Mouse (Mus musculus) forebrain, embryonic 13.5 days (tissue): ENCODE data around the gene Sowaha. TPM values are rescaled to one million over a fixed set of nuclear protein-coding genes. Genes with fewer than 3 reads are reported as not detected.

ENCODE experiments used
- ATAC-seq: fragments of 200-750 bp; cut with Nextera tagmentation; 2 replicates; pipeline ENCODE4 v1.8.0; 2017
- H3K27ac ChIP-seq: fragments of 300-500 bp; sonication (generic); 2 replicates; pipeline ENCODE4 v1.5.1; 2015; ENCODE audit warnings: inconsistent platforms, mild to moderate bottlenecking, moderate library complexity
- H3K27me3 ChIP-seq: fragments of 300-500 bp; sonication (generic); 2 replicates; pipeline ENCODE4 v1.6.1; 2015; ENCODE audit warnings: mild to moderate bottlenecking, inconsistent platforms
- H3K36me3 ChIP-seq: fragments of 300-500 bp; sonication (generic); 2 replicates; pipeline ENCODE4 v1.6.1; 2015; ENCODE audit warnings: mild to moderate bottlenecking, inconsistent platforms; ENCODE audit not compliant: poor library complexity, severe bottlenecking
- H3K4me1 ChIP-seq: fragments of 300-500 bp; sonication (generic); 2 replicates; pipeline ENCODE4 v1.6.1; 2015; ENCODE audit warnings: inconsistent platforms
- H3K4me2 ChIP-seq: fragments of 300-500 bp; sonication (generic); 2 replicates; pipeline ENCODE4 v1.6.1; 2015; ENCODE audit warnings: inconsistent platforms, mild to moderate bottlenecking, moderate library complexity
- H3K4me3 ChIP-seq: fragments of 300-500 bp; sonication (generic); 2 replicates; pipeline ENCODE4 v1.5.1; 2015; ENCODE audit warnings: mild to moderate bottlenecking, inconsistent platforms
- H3K9ac ChIP-seq: fragments of 300-500 bp; sonication (generic); 2 replicates; pipeline ENCODE4 v1.6.1; 2015; ENCODE audit warnings: mild to moderate bottlenecking, inconsistent platforms
- H3K9me3 ChIP-seq: fragments of 300-500 bp; sonication (generic); replicated peaks from 2 replicates; pipeline ENCODE4 v1.6.1; 2016; ENCODE audit warnings: inconsistent platforms
- WGBS: fragments of 180-500 bp; shearing (Covaris S2); methylation state at CpG from one replicate; pipeline ENCODE4 v1.1.7; 2015; 5-methylcytosine and 5-hydroxymethylcytosine counted together
- polyA plus RNA-seq: library from polyadenylated mRNA; unstranded; fragments of >200 nt; fragmentation: Nextera tagmentation; extraction: Ambion mirVana; gene quantifications from 2 replicates; pipeline ENCODE4 v1.2.1, GENCODE M21; 2015

Sowaha gene
- polyA plus RNA-seq, 1 experiment from 2014 or later: 1.1 TPM

GRCm38 (mm10) chr11:53447996-53448395, 32.1 kb downstream of the Sowaha start:
- 86% methylated on average over 8 of the region's 8 CpGs for WGBS
- H3K4me1 ChIP-seq: no peaks in the 10 kb centered on the region
- no peaks in the 10 kb centered on the region for H3K36me3 ChIP-seq
- H3K9me3 ChIP-seq: no peaks in the 10 kb centered on the region
- H3K27ac ChIP-seq: no peak overlapping the region
- H3K9ac ChIP-seq: no peak overlapping the region
- H3K4me3 ChIP-seq: no peak overlapping the region
- no peak overlapping the region for H3K4me2 ChIP-seq
- no peak for ATAC-seq
- H3K27me3 ChIP-seq: no peaks in the 10 kb centered on the region

GRCm38 (mm10) chr11:53446183-53446582, 33.9 kb downstream of the Sowaha start:
- ATAC-seq: no peak
- Histone ChIP-seq H3K27ac (no peak overlapping the region), H3K27me3 (no peaks in the 10 kb centered on the region), H3K4me1 (no peaks in the 10 kb centered on the region), H3K9me3 (no peaks in the 10 kb centered on the region), H3K36me3 (no peaks in the 10 kb centered on the region), H3K9ac (no peak overlapping the region), H3K4me3 (no peak overlapping the region), H3K4me2 (no peak overlapping the region)
- 89% methylated on average over 13 of the region's 13 CpGs for WGBS

GRCm38 (mm10) chr11:53445562-53445961, 34.5 kb downstream of the Sowaha start:
- no peaks in the 10 kb centered on the region for H3K4me1 ChIP-seq
- H3K9me3 ChIP-seq: no peaks in the 10 kb centered on the region
- no peak overlapping the region for H3K9ac ChIP-seq
- no peak for ATAC-seq
- H3K4me2 ChIP-seq: no peak overlapping the region
- WGBS: 68% methylated on average over 13 of the region's 13 CpGs
- H3K4me3 ChIP-seq: no peak overlapping the region
- no peak overlapping the region for H3K27ac ChIP-seq
- H3K27me3 ChIP-seq: no peaks in the 10 kb centered on the region
- no peaks in the 10 kb centered on the region for H3K36me3 ChIP-seq

GRCm38 (mm10) chr11:53443861-53444260, 36.2 kb downstream of the Sowaha start:
- H3K27ac ChIP-seq: no peak overlapping the region
- no peaks in the 10 kb centered on the region for H3K36me3 ChIP-seq
- no peaks in the 10 kb centered on the region for H3K27me3 ChIP-seq
- H3K4me1 ChIP-seq: no peaks in the 10 kb centered on the region
- H3K9me3 ChIP-seq: no peaks in the 10 kb centered on the region
- H3K4me3 ChIP-seq: no peak overlapping the region
- H3K9ac ChIP-seq: no peak overlapping the region
- H3K4me2 ChIP-seq: no peak overlapping the region
- ATAC-seq: no peak
- WGBS: 36% methylated on average over 6 of the region's 6 CpGs

DNA sequence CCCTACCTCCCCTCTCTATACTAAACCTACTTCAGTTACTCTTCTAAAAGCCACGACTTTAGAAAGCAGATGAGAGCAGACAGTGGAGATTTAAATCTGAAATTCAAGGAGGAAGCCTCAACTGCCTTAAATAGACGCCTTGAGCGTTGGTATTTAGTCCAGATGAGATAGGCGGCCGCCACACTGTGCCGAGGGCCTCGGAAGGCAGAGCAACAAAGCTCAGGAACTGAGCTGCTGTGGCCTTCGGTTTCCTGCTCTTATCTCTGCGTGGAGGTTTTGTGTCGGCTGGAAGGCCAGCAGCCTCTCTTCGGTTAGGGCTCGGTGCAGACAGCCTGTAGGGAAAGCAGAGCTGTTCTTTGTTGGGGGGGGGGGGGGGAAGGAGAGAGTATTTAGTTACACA, 38.2 kb downstream of the Sowaha start:
- no peak for ATAC-seq
- Histone ChIP-seq H3K9me3 (no peaks in the 10 kb centered on the region), H3K27ac (no peak overlapping the region), H3K4me2 (no peak overlapping the region), H3K4me3 (no peak overlapping the region), H3K36me3 (no peaks in the 10 kb centered on the region), H3K9ac (no peak overlapping the region), H3K4me1 (no peaks in the 10 kb centered on the region), H3K27me3 (no peaks in the 10 kb centered on the region)
- WGBS: 59% methylated on average over 12 of the region's 12 CpGs

- Histone ChIP-seq H3K27ac (no peak overlapping the region), H3K9ac (no peak overlapping the region), H3K36me3 (no peaks in the 10 kb centered on the region), H3K4me3 (no peak overlapping the region), H3K9me3 (no peaks in the 10 kb centered on the region), H3K4me1 (peaks cover 4% of the 10 kb centered on the region; the same call in 1 of the 2 replicates), H3K4me2 (no peak overlapping the region), H3K27me3 (no peaks in the 10 kb centered on the region; the same call in 1 of the 2 replicates)
- no peak for ATAC-seq
- 89% methylated on average over 6 of the region's 6 CpGs for WGBS
These were observed 43.7 kb downstream of the Sowaha start for GRCm38 (mm10) chr11:53436338-53436737.

- no peaks in the 10 kb centered on the region for H3K36me3 ChIP-seq
- no peak overlapping the region for H3K4me2 ChIP-seq
- H3K4me3 ChIP-seq: no peak overlapping the region
- ATAC-seq: no peak
- 87% methylated on average over 8 of the region's 8 CpGs for WGBS
- no peaks in the 10 kb centered on the region for H3K9me3 ChIP-seq
- peaks cover 5% of the 10 kb centered on the region; the same call in 1 of the 2 replicates for H3K4me1 ChIP-seq
- no peaks in the 10 kb centered on the region; the same call in 1 of the 2 replicates for H3K27me3 ChIP-seq
- H3K9ac ChIP-seq: no peak overlapping the region
- no peak overlapping the region for H3K27ac ChIP-seq
These were observed 44.6 kb downstream of the Sowaha start for GRCm38 (mm10) chr11:53435504-53435903.

DNA sequence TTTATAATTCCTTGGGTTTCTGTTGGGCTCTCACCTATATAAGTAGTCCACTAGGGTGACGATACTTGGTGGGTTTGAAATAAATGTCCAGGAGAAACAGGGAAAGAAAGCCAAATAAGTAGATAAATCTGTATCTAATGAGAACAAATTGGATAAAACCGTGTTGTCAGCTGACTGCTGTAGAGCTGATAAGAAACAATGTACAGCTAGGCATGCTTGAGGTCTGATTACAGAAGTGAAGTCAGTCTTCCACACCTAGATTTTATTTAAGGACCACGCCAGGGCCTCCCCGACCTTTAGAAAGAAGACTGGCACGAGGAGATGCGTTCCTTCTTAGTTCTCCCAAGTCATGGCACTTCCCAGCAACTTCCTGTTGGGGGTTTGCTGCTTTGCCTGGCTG, 47.0 kb downstream of the Sowaha start:
- Histone ChIP-seq H3K9me3 (no peaks in the 10 kb centered on the region), H3K27ac (no peak overlapping the region), H3K9ac (no peak overlapping the region), H3K4me2 (no peak overlapping the region), H3K4me3 (no peak overlapping the region), H3K36me3 (peaks cover 11% of the 10 kb centered on the region), H3K4me1 (peaks cover 16% of the 10 kb centered on the region), H3K27me3 (no peaks in the 10 kb centered on the region; the same call in 1 of the 2 replicates)
- no peak for ATAC-seq
- WGBS: 74% methylated on average over 6 of the region's 6 CpGs

DNA sequence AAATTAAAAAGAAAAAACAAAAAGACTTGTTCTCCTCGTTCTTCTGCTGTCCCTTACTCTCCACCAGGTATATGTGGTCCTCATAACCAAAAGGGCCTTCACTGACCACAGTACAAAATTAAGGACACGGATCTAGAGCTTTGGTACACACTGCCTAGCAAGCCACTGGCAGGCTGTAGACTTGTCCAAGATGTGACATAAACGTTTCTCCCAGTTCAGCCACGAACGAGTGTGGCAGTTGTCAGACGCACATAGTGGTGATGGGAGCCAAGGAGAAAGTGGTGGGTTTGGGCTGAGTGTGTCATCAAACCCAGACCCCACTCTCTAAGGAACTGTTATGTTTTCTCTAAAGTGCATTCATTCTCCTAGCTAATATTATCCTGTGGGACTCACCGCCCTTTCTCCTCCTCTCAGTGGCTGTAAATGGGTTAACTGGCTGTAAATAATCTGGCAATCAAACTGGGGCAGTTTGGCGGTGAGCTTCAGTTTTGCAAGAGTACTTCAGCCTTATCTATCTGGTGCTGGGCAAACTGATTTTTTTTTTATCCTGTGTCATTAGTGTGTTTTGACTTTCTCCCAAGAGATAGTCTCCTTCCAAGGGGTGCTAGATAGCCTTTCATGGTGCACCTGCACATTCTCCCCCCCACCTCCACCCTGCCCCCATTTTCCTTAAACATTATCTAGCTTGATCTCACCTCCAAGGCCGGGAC, 48.6 kb downstream of the Sowaha start:
- Histone ChIP-seq H3K9me3 (no peaks in the 10 kb centered on the region), H3K27me3 (no peaks in the 10 kb centered on the region; the same call in 1 of the 2 replicates), H3K36me3 (peaks cover 20% of the 10 kb centered on the region), H3K27ac (peak overlapping the region; percentile 15), H3K9ac (peak overlapping the region; percentile 83), H3K4me1 (peaks cover 16% of the 10 kb centered on the region), H3K4me2 (peak overlapping the region; percentile 58), H3K4me3 (peak overlapping the region; percentile 75)
- ATAC-seq: no peak
- 15% methylated on average over 9 of the region's 9 CpGs for WGBS

DNA sequence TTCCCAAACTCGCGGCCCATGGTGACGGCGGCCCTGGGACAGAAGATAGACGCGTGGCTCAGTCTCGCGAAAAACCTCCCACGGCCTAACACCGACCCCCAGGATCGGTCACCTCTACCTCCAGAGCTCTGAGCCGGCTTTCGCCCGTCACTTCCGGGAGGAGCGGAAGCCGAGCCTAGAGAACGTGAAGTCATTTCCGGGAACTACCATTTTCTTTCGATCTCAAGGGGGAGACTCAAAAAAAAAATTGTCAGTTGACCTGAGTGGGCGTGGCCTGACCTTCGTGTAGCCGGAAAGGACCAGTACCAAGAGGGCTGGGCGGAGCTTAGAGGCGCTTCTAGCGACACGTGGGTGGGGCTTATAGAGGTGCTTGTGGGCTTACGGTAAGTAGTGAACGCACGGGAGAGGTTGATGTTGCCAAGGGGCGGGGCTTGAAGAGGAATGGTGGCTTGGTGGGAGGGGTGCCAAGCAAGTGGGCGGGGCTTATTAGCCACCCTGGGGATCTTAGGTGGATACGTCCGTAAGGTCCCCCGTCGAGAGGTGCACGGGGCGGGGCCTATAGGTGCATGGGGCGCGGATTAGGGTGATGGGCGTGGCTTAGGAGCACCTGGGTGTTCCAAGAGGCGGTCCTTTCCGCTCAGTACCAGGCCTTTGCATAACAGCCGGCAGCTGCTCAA, 49.3 kb downstream of the Sowaha start, which contains the start of the genes Uqcrq and Gdf9:
TSS of gene Uqcrq (minus strand) at position 162 of the 677 bp plus-strand sequence.
TSS of gene Gdf9 (plus strand) at position 354 of the 677 bp plus-strand sequence.
- Histone ChIP-seq H3K27ac (peak within 1 kb of the TSS; percentile 79), H3K4me2 (peak within 1 kb of the TSS; percentile 82), H3K9ac (peak within 1 kb of the TSS; percentile 83), H3K9me3 (no peaks in the 10 kb centered on the region), H3K4me1 (peaks cover 16% of the 10 kb centered on the region), H3K27me3 (no peaks in the 10 kb centered on the region; the same call in 1 of the 2 replicates), H3K4me3 (peak within 1 kb of the TSS; percentile 75), H3K36me3 (peaks cover 20% of the 10 kb centered on the region)
- 1% methylated on average over 44 of the region's 44 CpGs for WGBS
- peak; percentile 96 for ATAC-seq

- peak overlapping the region; percentile 82 for H3K4me2 ChIP-seq
- H3K36me3 ChIP-seq: peaks cover 20% of the 10 kb centered on the region
- peaks cover 16% of the 10 kb centered on the region for H3K4me1 ChIP-seq
- H3K9me3 ChIP-seq: no peaks in the 10 kb centered on the region
- H3K27ac ChIP-seq: peak overlapping the region; percentile 79
- peak; percentile 66; the same call in 1 of the 2 replicates for ATAC-seq
- peak overlapping the region; percentile 83 for H3K9ac ChIP-seq
- WGBS: under 1% methylated on average over 34 of the region's 34 CpGs
- peak overlapping the region; percentile 75 for H3K4me3 ChIP-seq
- H3K27me3 ChIP-seq: no peaks in the 10 kb centered on the region; the same call in 1 of the 2 replicates
These were observed 49.8 kb downstream of the Sowaha start for GRCm38 (mm10) chr11:53430300-53430669.

DNA sequence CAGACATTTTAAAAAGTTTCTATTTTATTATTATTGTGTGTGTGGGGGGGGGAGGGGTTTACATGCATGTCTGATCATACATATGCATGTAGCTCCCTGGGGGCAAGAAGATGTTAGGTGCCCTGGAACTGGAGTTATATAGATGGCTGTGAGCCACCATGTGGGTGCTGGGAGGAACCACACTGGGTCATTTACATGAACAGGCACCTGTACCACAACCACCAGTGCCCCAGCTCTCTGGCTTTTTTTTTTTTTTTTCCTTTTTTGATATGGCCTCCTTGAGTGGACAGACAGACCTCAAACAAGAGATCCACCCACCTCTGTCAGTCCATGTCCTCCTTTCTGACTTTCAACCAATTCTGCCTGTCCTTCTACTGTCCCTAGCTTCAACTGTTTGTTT, 50.9 kb downstream of the Sowaha start:
- H3K27ac ChIP-seq: no peak overlapping the region
- H3K4me1 ChIP-seq: peaks cover 16% of the 10 kb centered on the region
- H3K9ac ChIP-seq: no peak overlapping the region
- H3K36me3 ChIP-seq: peaks cover 20% of the 10 kb centered on the region
- no peaks in the 10 kb centered on the region for H3K9me3 ChIP-seq
- no peaks in the 10 kb centered on the region; the same call in 1 of the 2 replicates for H3K27me3 ChIP-seq
- H3K4me2 ChIP-seq: peak overlapping the region; percentile 82
- ATAC-seq: no peak
- H3K4me3 ChIP-seq: no peak overlapping the region
